Mouse (Mus musculus): ENCODE data around the gene Lrfn4. TPM values are rescaled to one million over a fixed set of nuclear protein-coding genes. Genes with fewer than 3 reads are reported as not detected.
A peak's percentile ranks its signal among the peaks of the same experiment; 100 is the strongest.

Gene Lrfn4
- total RNA-seq, 2 experiments from 2014 or later, result 35.2 to 35.6 TPM

DNA sequence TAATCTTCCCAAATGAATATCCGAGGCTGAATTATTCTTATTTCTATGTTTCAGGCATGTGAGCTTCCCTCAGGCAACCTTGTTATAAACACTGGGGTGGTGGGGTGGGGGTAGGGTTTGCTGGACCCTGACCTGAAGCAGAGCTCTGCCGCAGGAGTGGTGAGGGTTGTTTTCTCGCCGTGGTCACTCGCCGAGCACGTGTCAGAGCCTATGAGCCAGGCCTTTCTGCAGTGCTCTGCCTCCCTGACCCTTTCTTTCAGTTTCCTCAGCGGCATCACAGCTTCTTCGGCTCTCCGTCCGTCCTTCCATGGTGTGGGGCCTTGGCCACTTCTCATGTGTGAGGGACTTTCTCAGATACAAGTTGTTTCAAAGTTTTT, 45.2 kb downstream of the Lrfn4 start:
- no peak for DNase-seq (ENCODE audit: low spot score in 2 of 2)

DNA sequence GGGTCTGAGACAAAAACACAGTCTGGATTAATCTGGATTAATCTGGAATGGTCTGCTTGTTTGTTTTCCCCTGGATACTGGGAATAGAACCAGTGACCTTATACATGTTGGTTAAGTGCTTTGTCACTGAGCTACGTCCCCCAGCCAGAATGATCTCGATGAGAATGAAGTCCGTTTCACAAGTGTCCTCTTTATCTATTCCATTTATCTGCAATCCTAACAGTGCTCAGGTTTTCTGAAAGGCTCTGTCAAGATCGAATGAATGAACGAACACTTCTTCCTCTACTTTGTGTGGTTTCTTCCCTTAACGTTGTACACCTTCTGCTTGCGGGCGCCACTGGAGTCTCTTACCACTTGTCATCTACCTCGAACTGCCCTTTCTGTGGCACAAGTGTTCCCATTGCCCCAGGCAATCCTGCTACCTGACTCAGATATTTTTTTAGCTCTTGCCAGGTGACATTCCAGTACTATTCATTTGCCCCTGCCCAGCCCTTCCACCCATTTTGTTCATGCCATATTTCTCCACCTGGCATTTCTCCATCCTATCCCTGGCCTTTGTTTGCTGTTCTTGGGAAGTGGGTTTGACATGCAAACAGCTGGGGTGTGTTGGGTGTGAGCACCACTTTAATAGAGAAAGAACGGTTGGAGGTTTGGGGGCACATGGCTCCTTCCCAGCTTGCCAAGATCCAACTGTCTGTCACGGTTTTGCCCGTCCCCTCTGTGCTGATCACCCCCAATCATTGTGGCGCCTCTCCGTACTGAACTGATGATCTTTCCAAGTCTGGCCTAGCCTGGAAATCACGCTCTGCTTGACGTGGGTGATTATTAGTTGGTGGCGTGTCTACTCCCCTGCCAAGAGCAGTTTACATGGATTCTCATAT, 45.9 kb downstream of the Lrfn4 start:
- peak in 1 of 2 experiments; percentile 29 for DNase-seq (ENCODE audit: low spot score in 2 of 2)

DNA sequence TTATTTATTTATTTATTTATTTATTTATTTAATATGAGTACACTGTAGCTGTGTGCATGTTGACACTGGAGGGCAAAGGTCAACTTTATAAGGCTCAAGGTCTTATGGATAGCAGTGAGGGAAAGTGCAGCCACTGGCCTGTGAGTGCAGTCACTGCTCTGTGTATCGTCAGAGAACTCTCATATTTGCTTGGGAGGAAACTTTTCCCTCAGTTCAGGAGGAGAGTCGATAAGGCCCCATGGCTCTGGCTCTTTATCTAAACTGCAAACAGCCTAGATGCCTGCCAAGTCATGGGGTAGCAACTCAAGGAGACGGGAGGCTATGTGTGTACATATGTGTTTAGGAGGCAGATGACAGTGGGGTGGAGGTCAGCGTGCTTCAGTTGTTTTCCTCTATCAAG, 46.6 kb downstream of the Lrfn4 start:
- no peak for DNase-seq (ENCODE audit: low spot score in 2 of 2)

DNA sequence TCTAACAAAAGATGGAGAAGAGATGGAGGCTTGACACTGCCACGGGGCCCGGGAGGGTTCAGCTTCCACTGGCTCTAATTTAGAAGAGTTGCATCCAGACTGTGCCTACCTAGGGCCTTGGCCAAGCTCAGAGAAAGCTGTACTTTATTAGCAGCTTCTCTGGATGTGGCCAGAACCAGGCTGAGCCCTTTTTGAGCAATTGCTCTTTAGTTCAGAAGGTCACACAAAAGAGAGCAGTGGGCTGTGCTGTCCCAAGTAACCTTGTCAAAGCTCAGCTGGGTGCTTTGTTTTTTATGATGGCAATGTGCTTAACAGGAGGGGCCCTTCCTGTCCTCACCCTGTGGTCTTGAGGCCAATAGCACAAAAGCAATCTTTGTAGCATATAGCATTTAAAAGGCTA, 47.8 kb downstream of the Lrfn4 start:
- DNase-seq (ENCODE audit: low spot score in 2 of 2), result no peak

DNA sequence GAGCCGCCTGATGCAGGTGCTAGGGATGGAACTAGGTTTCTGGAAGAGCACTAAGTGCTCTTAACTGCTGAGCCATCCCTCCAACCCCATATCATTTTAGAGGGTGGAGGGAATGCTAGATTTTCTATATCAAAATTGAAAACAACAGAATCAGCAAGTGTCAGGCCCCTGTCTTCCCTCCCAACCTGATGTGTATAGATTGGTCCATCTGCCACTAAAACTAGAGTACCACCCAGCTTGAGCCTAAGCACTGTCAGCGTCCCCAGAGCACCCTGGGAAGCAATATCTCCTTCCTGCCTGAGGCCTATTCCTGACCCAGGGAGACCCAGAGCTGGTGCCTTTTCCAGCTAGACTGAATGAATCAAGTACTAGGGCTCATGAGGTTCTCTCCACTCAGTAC, 48.6 kb downstream of the Lrfn4 start:
- DNase-seq (ENCODE audit: low spot score in 2 of 2), result no peak

DNA sequence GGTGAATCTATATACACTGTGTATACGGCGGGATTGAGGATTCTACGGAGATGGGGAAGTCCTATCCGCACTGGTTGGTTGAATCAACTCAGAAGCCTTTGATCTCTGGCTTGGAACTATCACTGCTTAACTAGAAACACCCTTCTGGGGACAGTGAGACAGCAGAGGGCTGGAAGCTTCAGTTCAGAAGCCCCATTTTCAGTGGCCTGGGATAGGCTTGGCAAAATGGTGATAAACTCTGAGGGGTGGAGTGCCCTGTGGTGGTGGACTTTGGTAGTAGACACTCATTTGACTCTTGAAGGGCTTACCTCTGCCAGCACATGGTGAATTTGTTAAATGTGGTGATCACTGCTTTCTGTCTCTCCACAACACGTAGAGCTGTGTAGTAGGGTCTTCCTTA, 49.8 kb downstream of the Lrfn4 start:
- DNase-seq (ENCODE audit: low spot score in 2 of 2), result no peak

Small RNA genes within 50 kb of the gene (microRNA-seq; reads per million reads assigned to microRNA genes)
- 2.0 to 3.9 reads per million in 2 experiments for gene Mir6986

Other genes starting within 250 kb of the Lrfn4 start
- gene Kdm2a, start 217.4 kb downstream of the Lrfn4 start, total RNA-seq (2021), result 10 to 100 TPM; 74.2 to 88.4 TPM
- gene Rhod, start 176.2 kb downstream of the Lrfn4 start, total RNA-seq (2021), result 1 to 10 TPM; 1.0 to 1.2 TPM
- 10 to 100 TPM; 28.5 to 30.3 TPM for gene Syt12, start 138.2 kb downstream of the Lrfn4 start, total RNA-seq (2021)
- not detected for gene 2010003K11Rik, start 117.1 kb downstream of the Lrfn4 start, total RNA-seq (2021)
- 10 to 100 TPM; 66.2 to 67.1 TPM for gene Pcx, start 105.2 kb downstream of the Lrfn4 start, total RNA-seq (2021)
- 10 to 100 TPM; 23.1 to 28.3 TPM for gene Rce1, start 10.0 kb upstream of the Lrfn4 start, total RNA-seq (2021)
- gene Gm960, start 83.0 kb upstream of the Lrfn4 start, total RNA-seq (2021), result 1 to 10 TPM; 1.1 to 1.6 TPM
- gene Sptbn2, start 95.5 kb upstream of the Lrfn4 start, total RNA-seq (2021), result 100 to 1,000 TPM; 561 to 574 TPM
- gene Rbm4b, start 140.8 kb upstream of the Lrfn4 start, total RNA-seq (2021), result 10 to 100 TPM; 20.1 to 21.0 TPM
- 10 to 100 TPM; 97.8 to 99.1 TPM for gene Rbm4, start 178.2 kb upstream of the Lrfn4 start, total RNA-seq (2021)
- 10 to 100 TPM; 24.5 to 31.9 TPM for gene Gm21992, start 195.9 kb upstream of the Lrfn4 start, total RNA-seq (2021)
- gene Rbm14, start 196.0 kb upstream of the Lrfn4 start, total RNA-seq (2021), result 10 to 100 TPM; 47.7 to 53.1 TPM
- gene Ccs, start 223.7 kb upstream of the Lrfn4 start, total RNA-seq (2021), result 10 to 100 TPM; 33.2 to 35.4 TPM
- gene Ccdc87, start 223.7 kb upstream of the Lrfn4 start, total RNA-seq (2021), result 1 to 10 TPM; 2.0 to 2.2 TPM
- gene Ctsf, start 239.5 kb upstream of the Lrfn4 start, total RNA-seq (2021), result 100 to 1,000 TPM; 104 to 111 TPM

All from layer of hippocampus, adult 18-20 months (tissue).